Mouse (Mus musculus): Measurements from ENCODE around the gene Fam71e2. TPM values are rescaled to one million over a fixed set of nuclear protein-coding genes. Genes with fewer than 3 reads are reported as not detected.

The Fam71e2 gene
- total and polyA plus RNA-seq, 3 experiments: not detected

Other genes with a start within 250 kb of the Fam71e2 start
Only the 30 nearest of the 31 such genes appear.
- gene Tnni3, start 247.1 kb downstream of the Fam71e2 start, total RNA-seq (2012; rRNA removed): 281 and 353 TPM in 2 replicates
- 100 to 1,000 TPM in 1 of 2 experiments, not detected in 1; 328 TPM for gene Tnni3, start 247.1 kb downstream of the Fam71e2 start, polyA plus RNA-seq (2012; ENCODE audit: insufficient read depth in 1 of 2, insufficient read length in 2 of 2, low read depth in 1 of 2, low replicate concordance in 2 of 2, missing spikeins in 1 of 2)
- 0.69 and 0.73 TPM in 2 replicates for gene Dnaaf3, start 238.8 kb downstream of the Fam71e2 start, total RNA-seq (2012; rRNA removed)
- gene Dnaaf3, start 238.8 kb downstream of the Fam71e2 start, polyA plus RNA-seq (2012; ENCODE audit: insufficient read depth in 1 of 2, insufficient read length in 2 of 2, low read depth in 1 of 2, low replicate concordance in 2 of 2, missing spikeins in 1 of 2): 1 to 10 TPM in 1 of 2 experiments, not detected in 1; 2.9 TPM
- gene Syt5, start 223.8 kb downstream of the Fam71e2 start, total RNA-seq (2012; rRNA removed): not detected in 2 replicates
- gene Syt5, start 223.8 kb downstream of the Fam71e2 start, polyA plus RNA-seq (2012; ENCODE audit: insufficient read depth in 1 of 2, insufficient read length in 2 of 2, low read depth in 1 of 2, low replicate concordance in 2 of 2, missing spikeins in 1 of 2): not detected
- not detected in 2 replicates for gene Ptprh, start 167.3 kb downstream of the Fam71e2 start, total RNA-seq (2012; rRNA removed)
- not detected for gene Ptprh, start 167.3 kb downstream of the Fam71e2 start, polyA plus RNA-seq (2012; ENCODE audit: insufficient read depth in 1 of 2, insufficient read length in 2 of 2, low read depth in 1 of 2, low replicate concordance in 2 of 2, missing spikeins in 1 of 2)
- 9.4 and 10.2 TPM in 2 replicates for gene Tmem86b, start 139.9 kb downstream of the Fam71e2 start, total RNA-seq (2012; rRNA removed)
- gene Tmem86b, start 139.9 kb downstream of the Fam71e2 start, polyA plus RNA-seq (2012; ENCODE audit: insufficient read depth in 1 of 2, insufficient read length in 2 of 2, low read depth in 1 of 2, low replicate concordance in 2 of 2, missing spikeins in 1 of 2): 10 to 100 TPM in 1 of 2 experiments, not detected in 1; 31.6 TPM
- 89.5 and 93.1 TPM in 2 replicates for gene Ppp6r1, start 112.3 kb downstream of the Fam71e2 start, total RNA-seq (2012; rRNA removed)
- gene Ppp6r1, start 112.3 kb downstream of the Fam71e2 start, polyA plus RNA-seq (2012; ENCODE audit: insufficient read depth in 1 of 2, insufficient read length in 2 of 2, low read depth in 1 of 2, low replicate concordance in 2 of 2, missing spikeins in 1 of 2): 100 to 1,000 TPM in 1 of 2 experiments, not detected in 1; 167 TPM
- 101 and 111 TPM in 2 replicates for gene Hspbp1, start 86.2 kb downstream of the Fam71e2 start, total RNA-seq (2012; rRNA removed)
- gene Hspbp1, start 86.2 kb downstream of the Fam71e2 start, polyA plus RNA-seq (2012; ENCODE audit: insufficient read depth in 1 of 2, insufficient read length in 2 of 2, low read depth in 1 of 2, low replicate concordance in 2 of 2, missing spikeins in 1 of 2): 100 to 1,000 TPM in 1 of 2 experiments, not detected in 1; 101 TPM
- gene Brsk1, start 80.7 kb downstream of the Fam71e2 start, total RNA-seq (2012; rRNA removed): not detected in 2 replicates
- under 1 TPM in 1 of 2 experiments, not detected in 1; 0.06 TPM for gene Brsk1, start 80.7 kb downstream of the Fam71e2 start, polyA plus RNA-seq (2012; ENCODE audit: insufficient read depth in 1 of 2, insufficient read length in 2 of 2, low read depth in 1 of 2, low replicate concordance in 2 of 2, missing spikeins in 1 of 2)
- gene Tmem150b, start 46.1 kb downstream of the Fam71e2 start, total RNA-seq (2012; rRNA removed): 0.31 and 0.39 TPM in 2 replicates
- gene Tmem150b, start 46.1 kb downstream of the Fam71e2 start, polyA plus RNA-seq (2012; ENCODE audit: insufficient read depth in 1 of 2, insufficient read length in 2 of 2, low read depth in 1 of 2, low replicate concordance in 2 of 2, missing spikeins in 1 of 2): 1 to 10 TPM in 1 of 2 experiments, not detected in 1; 1.4 TPM
- gene Kmt5c, start 31.2 kb downstream of the Fam71e2 start, total RNA-seq (2012; rRNA removed): 21.0 and 21.8 TPM in 2 replicates
- gene Kmt5c, start 31.2 kb downstream of the Fam71e2 start, polyA plus RNA-seq (2012; ENCODE audit: insufficient read depth in 1 of 2, insufficient read length in 2 of 2, low read depth in 1 of 2, low replicate concordance in 2 of 2, missing spikeins in 1 of 2): 10 to 100 TPM in 1 of 2 experiments, not detected in 1; 60.2 TPM
- gene Cox6b2, start 18.2 kb downstream of the Fam71e2 start, total RNA-seq (2012; rRNA removed): 4.6 and 8.7 TPM in 2 replicates
- 10 to 100 TPM in 1 of 2 experiments, not detected in 1; 36.3 TPM for gene Cox6b2, start 18.2 kb downstream of the Fam71e2 start, polyA plus RNA-seq (2012; ENCODE audit: insufficient read depth in 1 of 2, insufficient read length in 2 of 2, low read depth in 1 of 2, low replicate concordance in 2 of 2, missing spikeins in 1 of 2)
- 0.12 TPM in 1 of 2 replicates, not detected in the other for gene Il11, start 11.6 kb upstream of the Fam71e2 start, total RNA-seq (2012; rRNA removed)
- under 1 TPM in 1 of 2 experiments, not detected in 1; 0.07 TPM for gene Il11, start 11.6 kb upstream of the Fam71e2 start, polyA plus RNA-seq (2012; ENCODE audit: insufficient read depth in 1 of 2, insufficient read length in 2 of 2, low read depth in 1 of 2, low replicate concordance in 2 of 2, missing spikeins in 1 of 2)
- gene Tmem190, start 11.6 kb upstream of the Fam71e2 start, total RNA-seq (2012; rRNA removed): not detected in 2 replicates
- gene Tmem190, start 11.6 kb upstream of the Fam71e2 start, polyA plus RNA-seq (2012; ENCODE audit: insufficient read depth in 1 of 2, insufficient read length in 2 of 2, low read depth in 1 of 2, low replicate concordance in 2 of 2, missing spikeins in 1 of 2): 1 to 10 TPM in 1 of 2 experiments, not detected in 1; 1.6 TPM
- 20.9 and 23.8 TPM in 2 replicates for gene Tmem238, start 18.4 kb upstream of the Fam71e2 start, total RNA-seq (2012; rRNA removed)
- 10 to 100 TPM in 1 of 2 experiments, not detected in 1; 31.3 TPM for gene Tmem238, start 18.4 kb upstream of the Fam71e2 start, polyA plus RNA-seq (2012; ENCODE audit: insufficient read depth in 1 of 2, insufficient read length in 2 of 2, low read depth in 1 of 2, low replicate concordance in 2 of 2, missing spikeins in 1 of 2)
- 2,026 and 2,264 TPM in 2 replicates for gene Rpl28, start 21.6 kb upstream of the Fam71e2 start, total RNA-seq (2012; rRNA removed)
- gene Rpl28, start 21.6 kb upstream of the Fam71e2 start, polyA plus RNA-seq (2012; ENCODE audit: insufficient read depth in 1 of 2, insufficient read length in 2 of 2, low read depth in 1 of 2, low replicate concordance in 2 of 2, missing spikeins in 1 of 2): 1,000 to 10,000 TPM in 1 of 2 experiments, 100 to 1,000 TPM in 1; 1,000 to 9,991 TPM
- 341 and 346 TPM in 2 replicates for gene Ube2s, start 41.3 kb upstream of the Fam71e2 start, total RNA-seq (2012; rRNA removed)
- 100 to 1,000 TPM in 1 of 2 experiments, not detected in 1; 740 TPM for gene Ube2s, start 41.3 kb upstream of the Fam71e2 start, polyA plus RNA-seq (2012; ENCODE audit: insufficient read depth in 1 of 2, insufficient read length in 2 of 2, low read depth in 1 of 2, low replicate concordance in 2 of 2, missing spikeins in 1 of 2)
- not detected in 2 replicates for gene Shisa7, start 73.4 kb upstream of the Fam71e2 start, total RNA-seq (2012; rRNA removed)
- gene Shisa7, start 73.4 kb upstream of the Fam71e2 start, polyA plus RNA-seq (2012; ENCODE audit: insufficient read depth in 1 of 2, insufficient read length in 2 of 2, low read depth in 1 of 2, low replicate concordance in 2 of 2, missing spikeins in 1 of 2): under 1 TPM in 1 of 2 experiments, not detected in 1; 0.07 TPM
- gene Isoc2b, start 99.0 kb upstream of the Fam71e2 start, total RNA-seq (2012; rRNA removed): 2.6 and 2.8 TPM in 2 replicates
- gene Isoc2b, start 99.0 kb upstream of the Fam71e2 start, polyA plus RNA-seq (2012; ENCODE audit: insufficient read depth in 1 of 2, insufficient read length in 2 of 2, low read depth in 1 of 2, low replicate concordance in 2 of 2, missing spikeins in 1 of 2): 1 to 10 TPM in 1 of 2 experiments, not detected in 1; 3.0 TPM
- gene Isoc2a, start 105.9 kb upstream of the Fam71e2 start, total RNA-seq (2012; rRNA removed): 11.1 and 12.4 TPM in 2 replicates
- gene Isoc2a, start 105.9 kb upstream of the Fam71e2 start, polyA plus RNA-seq (2012; ENCODE audit: insufficient read depth in 1 of 2, insufficient read length in 2 of 2, low read depth in 1 of 2, low replicate concordance in 2 of 2, missing spikeins in 1 of 2): 10 to 100 TPM in 1 of 2 experiments, not detected in 1; 20.6 TPM
- gene Gm36210, start 135.2 kb upstream of the Fam71e2 start, total RNA-seq (2012; rRNA removed): 0.15 TPM in 1 of 2 replicates, not detected in the other
- gene Gm36210, start 135.2 kb upstream of the Fam71e2 start, polyA plus RNA-seq (2012; ENCODE audit: insufficient read depth in 1 of 2, insufficient read length in 2 of 2, low read depth in 1 of 2, low replicate concordance in 2 of 2, missing spikeins in 1 of 2): under 1 TPM in 1 of 2 experiments, not detected in 1; 0.97 TPM
- gene Zfp628, start 143.9 kb upstream of the Fam71e2 start, total RNA-seq (2012; rRNA removed): 2.5 and 3.3 TPM in 2 replicates
- gene Zfp628, start 143.9 kb upstream of the Fam71e2 start, polyA plus RNA-seq (2012; ENCODE audit: insufficient read depth in 1 of 2, insufficient read length in 2 of 2, low read depth in 1 of 2, low replicate concordance in 2 of 2, missing spikeins in 1 of 2): 10 to 100 TPM in 1 of 2 experiments, not detected in 1; 17.6 TPM
- gene Nat14, start 150.7 kb upstream of the Fam71e2 start, total RNA-seq (2012; rRNA removed): 0.81 and 0.85 TPM in 2 replicates
- 1 to 10 TPM in 1 of 2 experiments, not detected in 1; 1.9 TPM for gene Nat14, start 150.7 kb upstream of the Fam71e2 start, polyA plus RNA-seq (2012; ENCODE audit: insufficient read depth in 1 of 2, insufficient read length in 2 of 2, low read depth in 1 of 2, low replicate concordance in 2 of 2, missing spikeins in 1 of 2)
- gene Ssc5d, start 154.5 kb upstream of the Fam71e2 start, total RNA-seq (2012; rRNA removed): 0.04 TPM in 1 of 2 replicates, not detected in the other
- gene Ssc5d, start 154.5 kb upstream of the Fam71e2 start, polyA plus RNA-seq (2012; ENCODE audit: insufficient read depth in 1 of 2, insufficient read length in 2 of 2, low read depth in 1 of 2, low replicate concordance in 2 of 2, missing spikeins in 1 of 2): under 1 TPM in 1 of 2 experiments, not detected in 1; 0.17 TPM
- not detected in 2 replicates for gene Sbk2, start 193.1 kb upstream of the Fam71e2 start, total RNA-seq (2012; rRNA removed)
- not detected for gene Sbk2, start 193.1 kb upstream of the Fam71e2 start, polyA plus RNA-seq (2012; ENCODE audit: insufficient read depth in 1 of 2, insufficient read length in 2 of 2, low read depth in 1 of 2, low replicate concordance in 2 of 2, missing spikeins in 1 of 2)
- not detected in 2 replicates for gene Sbk3, start 199.9 kb upstream of the Fam71e2 start, total RNA-seq (2012; rRNA removed)
- gene Sbk3, start 199.9 kb upstream of the Fam71e2 start, polyA plus RNA-seq (2012; ENCODE audit: insufficient read depth in 1 of 2, insufficient read length in 2 of 2, low read depth in 1 of 2, low replicate concordance in 2 of 2, missing spikeins in 1 of 2): not detected
- 0.42 and 0.54 TPM in 2 replicates for gene Zfp579, start 224.9 kb upstream of the Fam71e2 start, total RNA-seq (2012; rRNA removed)
- gene Zfp579, start 224.9 kb upstream of the Fam71e2 start, polyA plus RNA-seq (2012; ENCODE audit: insufficient read depth in 1 of 2, insufficient read length in 2 of 2, low read depth in 1 of 2, low replicate concordance in 2 of 2, missing spikeins in 1 of 2): 1 to 10 TPM in 1 of 2 experiments, not detected in 1; 3.6 TPM
- 9.2 and 9.4 TPM in 2 replicates for gene Zfp524, start 243.1 kb upstream of the Fam71e2 start, total RNA-seq (2012; rRNA removed)
- 10 to 100 TPM in 1 of 2 experiments, not detected in 1; 12.7 TPM for gene Zfp524, start 243.1 kb upstream of the Fam71e2 start, polyA plus RNA-seq (2012; ENCODE audit: insufficient read depth in 1 of 2, insufficient read length in 2 of 2, low read depth in 1 of 2, low replicate concordance in 2 of 2, missing spikeins in 1 of 2)
- gene Fiz1, start 243.4 kb upstream of the Fam71e2 start, total RNA-seq (2012; rRNA removed): 27.5 and 28.1 TPM in 2 replicates
- gene Fiz1, start 243.4 kb upstream of the Fam71e2 start, polyA plus RNA-seq (2012; ENCODE audit: insufficient read depth in 1 of 2, insufficient read length in 2 of 2, low read depth in 1 of 2, low replicate concordance in 2 of 2, missing spikeins in 1 of 2): 10 to 100 TPM in 1 of 2 experiments, not detected in 1; 56.5 TPM
- gene Gm44973, start 244.2 kb upstream of the Fam71e2 start, total RNA-seq (2012; rRNA removed): not detected in 2 replicates
- gene Gm44973, start 244.2 kb upstream of the Fam71e2 start, polyA plus RNA-seq (2012; ENCODE audit: insufficient read depth in 1 of 2, insufficient read length in 2 of 2, low read depth in 1 of 2, low replicate concordance in 2 of 2, missing spikeins in 1 of 2): 1 to 10 TPM in 1 of 2 experiments, not detected in 1; 7.9 TPM
- 12.2 and 12.7 TPM in 2 replicates for gene Zfp865, start 249.1 kb upstream of the Fam71e2 start, total RNA-seq (2012; rRNA removed)
- gene Zfp865, start 249.1 kb upstream of the Fam71e2 start, polyA plus RNA-seq (2012; ENCODE audit: insufficient read depth in 1 of 2, insufficient read length in 2 of 2, low read depth in 1 of 2, low replicate concordance in 2 of 2, missing spikeins in 1 of 2): 10 to 100 TPM in 1 of 2 experiments, not detected in 1; 34.6 TPM